12 mouse cellular contexts compared by ENCODE assay signal in genomic region chr11:54878893-54879292, GRCm38 (mm10).
"Had no signal": no experiment of that assay in that cellular context is flagged by ENCODE, and none has a peak within 500 bp of the region (broad histone marks: within the 10 kb centered on the region; RNA-seq: fewer than 3 reads in every experiment).

No protein-coding gene starts in this region.

- H3K27me3 ChIP-seq: hindbrain, embryonic 12.5 days; kidney, embryonic 15.5 days; limb, embryonic 13.5 days; limb, embryonic 15.5 days; liver, embryonic 12.5 days had no signal

- H3K4me3 ChIP-seq: hindbrain, embryonic 10.5 days; hindbrain, embryonic 12.5 days; kidney, embryonic 15.5 days; limb, embryonic 13.5 days; limb, embryonic 15.5 days; liver, embryonic 12.5 days had no signal

- ATAC-seq: liver, embryonic 12.5 days had no signal

- H3K4me2 ChIP-seq: heart, embryonic 11.5 days; hindbrain, embryonic 12.5 days; hindbrain, embryonic 14.5 days; kidney, embryonic 15.5 days; limb, embryonic 13.5 days; limb, embryonic 15.5 days; liver, embryonic 12.5 days had no signal

- DNase-seq: layer of hippocampus, adult 9-11 months; layer of hippocampus, postnatal 36 days had no signal

- H3K9me3 ChIP-seq: hindbrain, embryonic 10.5 days; hindbrain, embryonic 12.5 days; kidney, embryonic 15.5 days; limb, embryonic 13.5 days; limb, embryonic 15.5 days; liver, embryonic 12.5 days had no signal

- H3K27ac ChIP-seq: hindbrain, embryonic 10.5 days; hindbrain, embryonic 12.5 days; hindbrain, embryonic 14.5 days; kidney, embryonic 15.5 days; kidney, postnatal 0 days; limb, embryonic 13.5 days; limb, embryonic 15.5 days; liver, embryonic 12.5 days; liver, embryonic 14.5 days had no signal

- H3K9ac ChIP-seq: hindbrain, embryonic 12.5 days; hindbrain, embryonic 14.5 days; kidney, embryonic 15.5 days; limb, embryonic 13.5 days; limb, embryonic 15.5 days; liver, embryonic 12.5 days; liver, embryonic 14.5 days had no signal
